Mouse (Mus musculus) stomach, embryonic 14.5 days (tissue): Measurements from ENCODE around the gene Myl7. TPM values are rescaled to one million over a fixed set of nuclear protein-coding genes. Genes with fewer than 3 reads are reported as not detected.

Source experiments
- ATAC-seq: fragments of 200-750 bp; cut with Nextera tagmentation; 2 replicates; pipeline ENCODE4 v1.8.0; 2017; ENCODE audit warnings: low read depth, moderate TSS enrichment; ENCODE audit not compliant: insufficient number of reproducible peaks, insufficient read depth, low FRiP score
- H3K27ac ChIP-seq: fragments of 300-500 bp; sonication (generic); 2 replicates; pipeline ENCODE4 v1.5.1; 2014; ENCODE audit warnings: mild to moderate bottlenecking, low read length, moderate library complexity, mixed read lengths
- H3K27me3 ChIP-seq: fragments of 300-500 bp; sonication (generic); 2 replicates; pipeline ENCODE4 v1.6.1; 2014; ENCODE audit warnings: low read length, control low read depth, mixed read lengths; ENCODE audit not compliant: control insufficient read depth, insufficient read depth
- H3K36me3 ChIP-seq: fragments of 300-500 bp; sonication (generic); 2 replicates; pipeline ENCODE4 v1.6.1; 2014; ENCODE audit warnings: mild to moderate bottlenecking, control low read depth, low read length, moderate library complexity, mixed read lengths; ENCODE audit not compliant: control insufficient read depth, insufficient read depth
- H3K4me1 ChIP-seq: fragments of 300-500 bp; sonication (generic); 2 replicates; pipeline ENCODE4 v1.6.1; 2014; ENCODE audit warnings: low read length, control low read depth, mixed read lengths; ENCODE audit not compliant: control insufficient read depth, insufficient read depth
- H3K4me2 ChIP-seq: fragments of 300-500 bp; sonication (generic); replicated peaks from 2 replicates; pipeline ENCODE4 v1.6.1; 2014; ENCODE audit warnings: low read depth, low read length, control low read depth
- H3K4me3 ChIP-seq: fragments of 300-500 bp; sonication (generic); 2 replicates; pipeline ENCODE4 v1.5.1; 2014; ENCODE audit warnings: low read depth, low read length, control low read depth
- H3K9ac ChIP-seq: fragments of 300-500 bp; sonication (generic); replicated peaks from 2 replicates; pipeline ENCODE4 v1.6.1; 2014; ENCODE audit warnings: low read depth, mild to moderate bottlenecking, control low read depth, low read length, moderate library complexity, mixed read lengths
- H3K9me3 ChIP-seq: fragments of 300-500 bp; sonication (generic); 2 replicates; pipeline ENCODE4 v1.6.1; 2016; ENCODE audit warnings: low read depth, low read length, control low read depth; ENCODE audit not compliant: control insufficient read depth
- WGBS: fragments of 180-500 bp; shearing (Covaris S2); extraction: QIAGEN DNeasy Blood & Tissue Kit; methylation state at CpG from one replicate; pipeline ENCODE4 v1.1.7; 2014; 5-methylcytosine and 5-hydroxymethylcytosine counted together
- polyA plus RNA-seq: library from polyadenylated mRNA; unstranded; fragments of >200 nt; fragmentation: Nextera tagmentation; extraction: Ambion mirVana; gene quantifications from 2 replicates; pipeline ENCODE4 v1.2.1, GENCODE M21; 2014

Gene Myl7
- polyA plus RNA-seq, 1 experiment from 2014 or later, result 4.9 TPM

GRCm38 (mm10) chr11:5887250-5887649 lies 11.3 kb downstream of the Myl7 start:
- Histone ChIP-seq H3K27me3 (no peaks in the 10 kb centered on the region), H3K27ac (no peak overlapping the region), H3K4me2 (no peak overlapping the region), H3K9ac (no peak overlapping the region), H3K36me3 (no peaks in the 10 kb centered on the region), H3K9me3 (no peaks in the 10 kb centered on the region), H3K4me1 (peaks cover 10% of the 10 kb centered on the region; the same call in 1 of the 2 replicates), H3K4me3 (no peak overlapping the region)
- WGBS, result 36% methylated on average over 5 of the region's 5 CpGs
- no peak for ATAC-seq

GRCm38 (mm10) chr11:5886187-5886586 lies 12.4 kb downstream of the Myl7 start:
- H3K4me2 ChIP-seq, result no peak overlapping the region

GRCm38 (mm10) chr11:5882518-5882917 lies 16.1 kb downstream of the Myl7 start:
- H3K9me3 ChIP-seq, result no peaks in the 10 kb centered on the region
- H3K4me2 ChIP-seq, result no peak overlapping the region
- no peak overlapping the region for H3K9ac ChIP-seq
- no peak for ATAC-seq
- H3K27ac ChIP-seq, result no peak overlapping the region
- H3K4me3 ChIP-seq, result no peak overlapping the region
- H3K27me3 ChIP-seq, result no peaks in the 10 kb centered on the region
- 74% methylated on average over 8 of the region's 8 CpGs for WGBS
- H3K4me1 ChIP-seq, result peaks cover 6% of the 10 kb centered on the region; the same call in 1 of the 2 replicates
- H3K36me3 ChIP-seq, result no peaks in the 10 kb centered on the region

More at GRCm38 (mm10) chr11:5886187-5886586, 12.4 kb downstream of the Myl7 start:
- H3K9ac ChIP-seq, result no peak overlapping the region
- WGBS, result 18% methylated on average over 9 of the region's 9 CpGs
- H3K27ac ChIP-seq, result no peak overlapping the region
- H3K4me3 ChIP-seq, result no peak overlapping the region
- no peak for ATAC-seq
- H3K9me3 ChIP-seq, result no peaks in the 10 kb centered on the region
- no peaks in the 10 kb centered on the region for H3K36me3 ChIP-seq
- peaks cover 7% of the 10 kb centered on the region; the same call in 1 of the 2 replicates for H3K4me1 ChIP-seq
- H3K27me3 ChIP-seq, result no peaks in the 10 kb centered on the region

GRCm38 (mm10) chr11:5879905-5880304 lies 18.7 kb downstream of the Myl7 start:
- Histone ChIP-seq H3K4me3 (no peak overlapping the region), H3K27ac (no peak overlapping the region), H3K36me3 (peaks cover 4% of the 10 kb centered on the region; the same call in 1 of the 2 replicates), H3K27me3 (no peaks in the 10 kb centered on the region), H3K9me3 (no peaks in the 10 kb centered on the region), H3K4me1 (peaks cover 13% of the 10 kb centered on the region), H3K4me2 (no peak overlapping the region), H3K9ac (no peak overlapping the region)
- no peak for ATAC-seq
- WGBS, result 56% methylated on average over 5 of the region's 5 CpGs

GRCm38 (mm10) chr11:5878661-5879060 lies 19.9 kb downstream of the Myl7 start:
- Histone ChIP-seq H3K36me3 (peaks cover 17% of the 10 kb centered on the region; the same call in 1 of the 2 replicates), H3K27me3 (no peaks in the 10 kb centered on the region), H3K4me2 (peak overlapping the region; percentile 75), H3K9me3 (no peaks in the 10 kb centered on the region), H3K4me3 (peak overlapping the region; percentile 53), H3K4me1 (peaks cover 13% of the 10 kb centered on the region), H3K9ac (no peak overlapping the region; the same call in 1 of the 2 replicates), H3K27ac (peak overlapping the region; percentile 89)
- no peak for ATAC-seq
- 29% methylated on average over 8 of the region's 8 CpGs for WGBS

GRCm38 (mm10) chr11:5877921-5878526 lies 20.6 kb downstream of the Myl7 start, which contains the start of gene Pold2:
Gene Pold2 (minus strand): TSS chr11:5878292.
- WGBS, result under 1% methylated on average over 52 of the region's 52 CpGs
- H3K9me3 ChIP-seq, result no peaks in the 10 kb centered on the region
- peak within 1 kb of the TSS; percentile 53 for H3K4me3 ChIP-seq
- peak within 1 kb of the TSS; percentile 58 for H3K9ac ChIP-seq
- ATAC-seq, result peak; percentile 99
- H3K36me3 ChIP-seq, result peaks cover 23% of the 10 kb centered on the region; the same call in 1 of the 2 replicates
- H3K4me1 ChIP-seq, result peaks cover 13% of the 10 kb centered on the region
- no peaks in the 10 kb centered on the region for H3K27me3 ChIP-seq
- peak within 1 kb of the TSS; percentile 75 for H3K4me2 ChIP-seq
- H3K27ac ChIP-seq, result peak within 1 kb of the TSS; percentile 89

- no peak overlapping the region for H3K27ac ChIP-seq
- no peak for ATAC-seq
- whole genome bisulfite sequencing, result 4% methylated on average over 5 of the region's 5 CpGs
Measured at GRCm38 (mm10) chr11:5877421-5877820, 21.2 kb downstream of the Myl7 start.

GRCm38 (mm10) chr11:5873192-5873591 lies 25.4 kb downstream of the Myl7 start:
- Histone ChIP-seq H3K27ac (no peak overlapping the region), H3K4me3 (no peak overlapping the region), H3K36me3 (peaks cover 54% of the 10 kb centered on the region), H3K9ac (no peak overlapping the region), H3K4me2 (no peak overlapping the region), H3K27me3 (no peaks in the 10 kb centered on the region), H3K9me3 (no peaks in the 10 kb centered on the region), H3K4me1 (peaks cover 8% of the 10 kb centered on the region)
- 94% methylated on average over 9 of the region's 9 CpGs for WGBS
- no peak for ATAC-seq

More at GRCm38 (mm10) chr11:5877421-5877820, 21.2 kb downstream of the Myl7 start:
- peak overlapping the region; percentile 58 for H3K9ac ChIP-seq
- peaks cover 29% of the 10 kb centered on the region; the same call in 1 of the 2 replicates for H3K36me3 ChIP-seq
- H3K4me3 ChIP-seq, result peak overlapping the region; percentile 53
- H3K9me3 ChIP-seq, result no peaks in the 10 kb centered on the region
- peaks cover 13% of the 10 kb centered on the region for H3K4me1 ChIP-seq
- peak overlapping the region; percentile 75 for H3K4me2 ChIP-seq
- no peaks in the 10 kb centered on the region for H3K27me3 ChIP-seq
